Mouse (Mus musculus): Measurements from ENCODE around the gene Bricd5.

Gene Bricd5

GRCm38 (mm10) chr17:24462932-24463331 lies 10.8 kb upstream of the Bricd5 start:
- DNase-seq, result no peak

- no peak for DNase-seq
Observed at GRCm38 (mm10) chr17:24463374-24464133, 10.1 kb upstream of the Bricd5 start.

- DNase-seq, result no peak
Observed at GRCm38 (mm10) chr17:24468636-24469246, 4.9 kb upstream of the Bricd5 start.

- no peak for DNase-seq
Observed at GRCm38 (mm10) chr17:24469336-24469909, 4.3 kb upstream of the Bricd5 start.

GRCm38 (mm10) chr17:24469910-24470602 lies 3.6 kb upstream of the Bricd5 start, which contains the start of the genes E4f1 and Pgp:
Gene E4f1 (minus strand): TSS chr17:24470313.
Gene Pgp (plus strand): TSS chr17:24470392.
- DNase-seq, result peak; percentile 97

- DNase-seq, result no peak
Observed at GRCm38 (mm10) chr17:24470701-24471527, 2.8 kb upstream of the Bricd5 start.

- no peak for DNase-seq
Observed at GRCm38 (mm10) chr17:24472512-24472911, 1.2 kb upstream of the Bricd5 start.

- no peak for DNase-seq
Observed at GRCm38 (mm10) chr17:24474557-24474956, 873 bp downstream of the Bricd5 start.

GRCm38 (mm10) chr17:24475586-24475985 lies 1.9 kb downstream of the Bricd5 start:
- DNase-seq, result no peak

GRCm38 (mm10) chr17:24476022-24476776 lies 2.5 kb downstream of the Bricd5 start:
- DNase-seq, result no peak

GRCm38 (mm10) chr17:24477053-24477984 lies 3.6 kb downstream of the Bricd5 start:
- DNase-seq, result no peak

GRCm38 (mm10) chr17:24477985-24478600 lies 4.4 kb downstream of the Bricd5 start:
- no peak for DNase-seq

GRCm38 (mm10) chr17:24478663-24479380 lies 5.1 kb downstream of the Bricd5 start, which contains the start of gene Mlst8:
Gene Mlst8 (minus strand): TSS chr17:24479078.
- DNase-seq, result peak; percentile 98

GRCm38 (mm10) chr17:24479431-24479830 lies 5.7 kb downstream of the Bricd5 start:
- DNase-seq, result no peak

- DNase-seq, result no peak
Observed at GRCm38 (mm10) chr17:24480201-24480826, 6.6 kb downstream of the Bricd5 start.

- no peak for DNase-seq
Observed at GRCm38 (mm10) chr17:24481027-24481815, 7.5 kb downstream of the Bricd5 start.

- DNase-seq, result no peak
Observed at GRCm38 (mm10) chr17:24483495-24483894, 9.8 kb downstream of the Bricd5 start.
